Mouse (Mus musculus) intestine, embryonic 16.5 days (tissue): Measurements from ENCODE around the gene Dpp4. TPM values are rescaled to one million over a fixed set of nuclear protein-coding genes. Genes with fewer than 3 reads are reported as not detected.

ENCODE experiments used
- ATAC-seq: fragments of 200-750 bp; cut with Nextera tagmentation; 2 replicates; pipeline ENCODE4 v1.8.0; 2017; ENCODE audit warnings: moderate TSS enrichment, moderate library complexity
- H3K27ac ChIP-seq: fragments of 300-500 bp; sonication (generic); 2 replicates; pipeline ENCODE4 v1.5.1; 2014; ENCODE audit warnings: mild to moderate bottlenecking, low read length
- H3K27me3 ChIP-seq: fragments of 300-500 bp; sonication (generic); replicated peaks from 2 replicates; pipeline ENCODE4 v1.6.1; 2014; ENCODE audit warnings: low read length, control low read depth, mixed read lengths; ENCODE audit not compliant: control insufficient read depth, insufficient read depth
- H3K36me3 ChIP-seq: fragments of 300-500 bp; sonication (generic); 2 replicates; pipeline ENCODE4 v1.6.1; 2014; ENCODE audit warnings: low read length, control low read depth; ENCODE audit not compliant: control insufficient read depth, insufficient read depth
- H3K4me1 ChIP-seq: fragments of 300-500 bp; sonication (generic); 2 replicates; pipeline ENCODE4 v1.6.1; 2014; ENCODE audit warnings: low read length, control low read depth, mixed read lengths; ENCODE audit not compliant: control insufficient read depth, insufficient read depth
- H3K4me2 ChIP-seq: fragments of 300-500 bp; sonication (generic); 2 replicates; pipeline ENCODE4 v1.6.1; 2014; ENCODE audit warnings: low read depth, low read length, control low read depth
- H3K4me3 ChIP-seq: fragments of 300-500 bp; sonication (generic); 2 replicates; pipeline ENCODE4 v1.5.1; 2014; ENCODE audit warnings: mild to moderate bottlenecking, low read length
- H3K9ac ChIP-seq: fragments of 300-500 bp; sonication (generic); 2 replicates; pipeline ENCODE4 v1.6.1; 2014; ENCODE audit warnings: low read depth, low read length
- H3K9me3 ChIP-seq: fragments of 300-500 bp; sonication (generic); 2 replicates; pipeline ENCODE4 v1.6.1; 2016; ENCODE audit warnings: low read length, control low read depth; ENCODE audit not compliant: control insufficient read depth
- WGBS: fragments of 180-500 bp; shearing (Covaris S2); extraction: QIAGEN DNeasy Blood & Tissue Kit; methylation state at CpG from one replicate; pipeline ENCODE4 v1.1.7; 2014; 5-methylcytosine and 5-hydroxymethylcytosine counted together
- polyA plus RNA-seq: library from polyadenylated mRNA; unstranded; fragments of >200 nt; fragmentation: Nextera tagmentation; extraction: Ambion mirVana; gene quantifications from 2 replicates; pipeline ENCODE4 v1.2.1, GENCODE M21; 2015

The Dpp4 gene
- polyA plus RNA-seq, 1 experiment from 2014 or later, result 85.0 TPM

DNA sequence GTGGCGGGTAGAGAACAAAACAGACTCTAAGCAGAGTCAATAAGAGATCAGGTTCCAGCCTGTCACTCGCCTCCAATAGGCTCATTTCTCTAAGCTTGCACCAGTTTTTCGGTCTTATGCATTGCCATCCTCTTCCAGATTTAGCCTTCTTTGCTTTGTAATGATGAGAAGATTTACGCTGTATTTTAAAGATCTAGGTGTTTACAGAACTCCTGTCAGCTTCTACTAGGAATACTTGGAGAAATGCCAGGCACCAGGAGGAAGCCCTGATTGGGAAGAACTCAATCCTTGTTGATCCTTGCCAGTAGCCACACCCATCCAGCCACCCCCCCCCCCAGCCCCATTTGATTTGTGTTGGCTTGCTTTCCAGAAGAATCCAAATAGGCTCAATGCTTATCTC lies 14.4 kb downstream of the Dpp4 start:
- no peaks in the 10 kb centered on the region; the same call in 1 of the 2 replicates for H3K4me1 ChIP-seq
- H3K36me3 ChIP-seq, result no peaks in the 10 kb centered on the region
- H3K4me3 ChIP-seq, result no peak overlapping the region
- H3K9me3 ChIP-seq, result no peaks in the 10 kb centered on the region
- H3K27ac ChIP-seq, result no peak overlapping the region
- WGBS, result 52% methylated on average over 4 of the region's 4 CpGs
- no peak for ATAC-seq
- H3K27me3 ChIP-seq, result no peaks in the 10 kb centered on the region
- H3K4me2 ChIP-seq, result no peak overlapping the region
- H3K9ac ChIP-seq, result no peak overlapping the region

DNA sequence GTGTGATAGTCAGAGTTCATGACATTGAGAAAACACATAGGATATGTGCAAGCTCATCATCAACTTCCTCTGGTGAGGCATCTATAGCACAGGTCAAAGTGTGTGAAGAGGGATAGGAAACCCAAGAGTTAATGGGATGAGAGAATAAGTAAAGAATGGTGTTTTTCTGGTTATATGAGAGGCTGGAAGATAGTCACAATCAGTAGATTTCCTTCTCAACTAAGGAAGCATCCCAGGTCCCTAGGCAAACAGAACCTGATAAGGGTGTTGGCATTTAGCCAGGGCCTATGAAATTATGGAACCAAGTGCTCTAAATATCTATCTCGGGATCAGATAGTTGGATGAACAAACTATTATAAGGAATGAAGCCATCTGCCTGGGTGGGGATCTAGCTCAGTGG lies 15.2 kb downstream of the Dpp4 start:
- peak; percentile 65 for ATAC-seq
- H3K9ac ChIP-seq, result no peak overlapping the region

DNA sequence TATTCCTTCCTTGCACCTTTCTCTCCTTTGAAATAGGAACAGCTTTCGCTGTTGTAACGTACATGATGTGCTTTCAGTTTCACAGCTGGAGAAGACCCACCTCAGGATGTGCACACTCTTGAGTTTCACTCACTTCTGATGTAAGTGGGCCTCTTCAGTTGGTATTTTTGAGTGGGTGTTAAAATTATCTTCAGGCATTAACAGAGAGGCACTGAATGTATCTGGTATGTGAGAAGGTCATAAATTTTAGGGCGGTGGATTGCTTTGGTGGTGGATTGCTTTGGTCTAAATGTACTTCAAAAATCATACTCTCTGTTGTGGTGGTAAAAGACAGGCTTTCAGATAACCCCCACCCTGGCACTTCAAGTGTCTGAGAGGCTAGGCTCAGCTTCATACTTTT lies 17.2 kb downstream of the Dpp4 start:
- no peaks in the 10 kb centered on the region for H3K27me3 ChIP-seq
- no peaks in the 10 kb centered on the region for H3K36me3 ChIP-seq
- no peak for ATAC-seq
- H3K9ac ChIP-seq, result no peak overlapping the region
- H3K4me2 ChIP-seq, result no peak overlapping the region
- H3K4me3 ChIP-seq, result no peak overlapping the region
- peaks cover 5% of the 10 kb centered on the region for H3K4me1 ChIP-seq
- no peak overlapping the region for H3K27ac ChIP-seq
- H3K9me3 ChIP-seq, result no peaks in the 10 kb centered on the region
- 84% methylated on average over 3 of the region's 3 CpGs for WGBS

More for the DNA sequence above, 15.2 kb downstream of the Dpp4 start:
- H3K36me3 ChIP-seq, result no peaks in the 10 kb centered on the region
- no peaks in the 10 kb centered on the region for H3K9me3 ChIP-seq
- no peak overlapping the region for H3K4me3 ChIP-seq
- H3K27ac ChIP-seq, result no peak overlapping the region
- 50% methylated on average over 1 of the region's 1 CpGs for WGBS
- H3K4me1 ChIP-seq, result no peaks in the 10 kb centered on the region; the same call in 1 of the 2 replicates
- H3K4me2 ChIP-seq, result no peak overlapping the region
- no peaks in the 10 kb centered on the region for H3K27me3 ChIP-seq

DNA sequence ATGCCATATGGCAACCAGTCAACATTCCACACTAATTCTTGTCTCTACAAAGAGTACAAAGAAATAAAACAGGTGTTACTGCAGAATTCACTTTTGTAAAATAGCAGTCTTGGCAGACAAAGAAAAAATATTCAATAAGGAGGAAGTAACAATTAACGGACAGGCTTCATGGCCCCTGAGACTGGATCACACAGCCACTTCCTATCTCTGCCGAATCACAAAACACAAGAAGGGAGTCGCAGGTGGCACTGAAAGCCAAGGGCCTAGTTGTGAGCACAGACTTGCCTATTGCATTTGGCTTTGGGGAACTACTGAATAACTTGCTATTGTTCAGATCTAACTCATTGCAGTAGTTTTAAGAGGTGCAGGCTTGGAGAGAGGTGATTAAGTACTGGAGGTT lies 19.9 kb downstream of the Dpp4 start:
- Histone ChIP-seq H3K36me3 (no peaks in the 10 kb centered on the region), H3K27ac (0 out of 2 replicates have a peak overlapping the region, but pooled peaks have one; percentile 27), H3K27me3 (no peaks in the 10 kb centered on the region), H3K9ac (no peak overlapping the region), H3K4me1 (peaks cover 5% of the 10 kb centered on the region), H3K4me2 (no peak overlapping the region), H3K4me3 (no peak overlapping the region), H3K9me3 (no peaks in the 10 kb centered on the region)
- 74% methylated on average over 3 of the region's 3 CpGs for WGBS
- no peak for ATAC-seq

DNA sequence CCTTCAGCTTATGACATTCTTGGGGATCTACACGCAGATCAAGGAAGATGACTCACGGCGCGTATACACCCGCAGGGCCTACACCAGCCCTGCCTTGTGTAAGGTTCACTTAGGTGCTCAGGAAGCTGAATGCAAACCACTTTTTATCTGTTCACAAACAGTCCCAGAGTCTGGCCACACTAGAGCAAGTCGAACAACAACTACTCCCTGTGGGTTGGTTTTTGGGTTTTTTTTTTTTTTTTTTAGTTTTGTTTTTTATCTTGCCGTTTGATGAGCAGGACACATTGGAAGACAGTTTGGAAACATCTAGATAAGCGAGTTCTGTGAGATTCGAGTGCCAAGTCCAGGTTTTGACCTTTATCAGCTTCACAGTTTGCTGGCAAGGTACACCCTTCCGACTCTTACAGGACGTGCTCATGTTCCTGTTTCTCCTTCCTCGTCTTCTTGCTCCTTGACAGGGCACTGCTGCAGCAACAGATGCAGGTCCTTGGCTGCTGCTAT lies 21.0 kb downstream of the Dpp4 start:
- no peaks in the 10 kb centered on the region for H3K27me3 ChIP-seq
- H3K36me3 ChIP-seq, result no peaks in the 10 kb centered on the region
- peak; percentile 77 for ATAC-seq
- no peak overlapping the region for H3K9ac ChIP-seq
- H3K4me3 ChIP-seq, result no peak overlapping the region
- no peak overlapping the region for H3K4me2 ChIP-seq
- H3K9me3 ChIP-seq, result no peaks in the 10 kb centered on the region
- WGBS, result 63% methylated on average over 12 of the region's 12 CpGs
- H3K27ac ChIP-seq, result peak overlapping the region; percentile 60
- peaks cover 5% of the 10 kb centered on the region for H3K4me1 ChIP-seq

DNA sequence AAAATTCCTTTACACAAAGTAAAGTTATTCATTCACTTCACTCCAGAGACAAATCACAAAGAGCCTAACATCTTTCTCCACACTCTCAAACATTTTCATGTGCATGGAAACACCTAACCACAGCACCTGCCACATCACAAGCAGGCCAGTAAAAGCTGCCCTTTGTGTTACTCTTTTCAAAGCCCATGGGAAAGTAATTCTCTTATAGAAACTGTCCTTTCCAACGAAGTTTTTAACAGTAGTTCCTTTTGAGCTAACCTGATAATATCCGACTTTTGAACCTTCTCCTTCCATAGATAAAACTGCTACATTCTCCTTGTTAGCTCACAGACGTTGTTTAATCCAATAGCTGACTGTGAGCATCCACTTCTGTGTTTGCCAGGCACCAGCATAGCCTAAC lies 21.7 kb downstream of the Dpp4 start:
- ATAC-seq, result peak; percentile 45
- no peak overlapping the region for H3K4me3 ChIP-seq
- H3K9me3 ChIP-seq, result no peaks in the 10 kb centered on the region
- no peak overlapping the region; the same call in 1 of the 2 replicates for H3K27ac ChIP-seq
- no peaks in the 10 kb centered on the region for H3K27me3 ChIP-seq
- H3K36me3 ChIP-seq, result no peaks in the 10 kb centered on the region
- no peak overlapping the region for H3K9ac ChIP-seq
- H3K4me2 ChIP-seq, result no peak overlapping the region
- WGBS, result 52% methylated on average over 3 of the region's 3 CpGs
- peaks cover 5% of the 10 kb centered on the region for H3K4me1 ChIP-seq

DNA sequence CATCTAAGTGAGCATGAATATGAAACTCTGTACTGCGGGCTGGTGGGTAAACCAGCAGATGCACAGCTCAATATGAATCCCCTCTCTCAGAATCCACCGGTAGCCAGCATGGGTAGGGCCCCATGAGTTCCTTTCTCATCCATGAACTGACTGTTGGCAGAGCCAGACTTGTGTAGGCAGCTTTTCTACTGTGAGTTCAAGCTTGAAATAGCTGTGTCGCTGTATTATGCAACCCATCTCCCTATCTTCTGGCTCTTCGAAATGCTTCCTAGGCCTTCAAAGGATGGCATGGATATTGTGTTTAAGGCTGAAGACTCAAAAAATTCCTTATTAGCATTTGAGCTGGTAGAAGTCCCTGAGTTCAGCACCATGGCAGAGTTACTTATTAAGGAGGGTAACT lies 23.2 kb downstream of the Dpp4 start:
- Histone ChIP-seq H3K4me3 (no peak overlapping the region), H3K9ac (no peak overlapping the region), H3K4me1 (peaks cover 5% of the 10 kb centered on the region), H3K4me2 (no peak overlapping the region), H3K9me3 (no peaks in the 10 kb centered on the region), H3K27me3 (no peaks in the 10 kb centered on the region), H3K27ac (no peak overlapping the region), H3K36me3 (no peaks in the 10 kb centered on the region)
- no peak for ATAC-seq
- WGBS, result 91% methylated on average over 4 of the region's 4 CpGs

DNA sequence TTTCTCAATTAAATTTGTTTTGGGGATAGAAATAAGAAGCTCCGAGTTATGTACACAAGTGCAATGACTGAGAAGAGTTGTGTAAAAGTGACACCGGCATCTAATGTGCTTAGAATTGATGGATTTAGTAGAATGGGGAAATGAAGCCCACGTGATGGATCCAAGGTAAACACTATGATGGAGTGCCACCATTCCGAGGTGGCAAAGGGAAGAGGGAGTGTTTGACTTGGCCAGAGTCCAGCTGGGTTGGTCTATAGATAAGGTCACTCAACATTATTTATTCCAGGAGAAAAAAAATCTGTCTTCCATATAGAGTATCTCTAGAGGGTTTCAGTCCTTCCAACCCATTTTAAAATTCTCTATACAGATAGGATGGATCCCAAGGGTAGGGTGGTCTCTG lies 28.8 kb downstream of the Dpp4 start:
- ATAC-seq, result peak; percentile 95
- H3K4me3 ChIP-seq, result no peak overlapping the region
- H3K27ac ChIP-seq, result no peak overlapping the region
- H3K27me3 ChIP-seq, result no peaks in the 10 kb centered on the region
- no peaks in the 10 kb centered on the region for H3K4me1 ChIP-seq
- 47% methylated on average over 4 of the region's 4 CpGs for WGBS
- no peak overlapping the region for H3K9ac ChIP-seq
- H3K36me3 ChIP-seq, result no peaks in the 10 kb centered on the region
- no peak overlapping the region for H3K4me2 ChIP-seq
- no peaks in the 10 kb centered on the region for H3K9me3 ChIP-seq

DNA sequence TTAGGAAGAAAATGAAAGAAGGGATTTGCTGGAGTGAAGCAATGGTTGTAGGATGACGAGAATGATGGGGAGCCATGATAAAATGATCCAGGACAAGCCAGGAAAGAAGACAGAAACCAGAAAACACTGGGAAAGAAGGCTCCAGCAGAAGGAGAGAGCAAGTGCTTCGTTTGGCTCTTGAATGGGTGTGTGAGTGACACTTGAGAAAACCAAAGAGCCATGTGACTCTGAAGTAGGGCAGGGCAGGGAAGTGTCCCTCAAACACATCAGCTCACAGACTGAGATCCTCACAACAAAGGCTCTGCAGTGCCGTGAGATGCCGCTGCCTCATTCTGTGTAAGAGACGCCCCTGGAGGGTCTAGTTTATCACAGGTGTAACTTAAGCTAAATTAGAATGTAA lies 29.6 kb downstream of the Dpp4 start:
- Histone ChIP-seq H3K4me3 (no peak overlapping the region), H3K27ac (no peak overlapping the region), H3K9me3 (no peaks in the 10 kb centered on the region), H3K9ac (no peak overlapping the region), H3K4me1 (no peaks in the 10 kb centered on the region), H3K36me3 (no peaks in the 10 kb centered on the region), H3K4me2 (no peak overlapping the region), H3K27me3 (no peaks in the 10 kb centered on the region)
- WGBS, result 71% methylated on average over 5 of the region's 5 CpGs
- ATAC-seq, result no peak

DNA sequence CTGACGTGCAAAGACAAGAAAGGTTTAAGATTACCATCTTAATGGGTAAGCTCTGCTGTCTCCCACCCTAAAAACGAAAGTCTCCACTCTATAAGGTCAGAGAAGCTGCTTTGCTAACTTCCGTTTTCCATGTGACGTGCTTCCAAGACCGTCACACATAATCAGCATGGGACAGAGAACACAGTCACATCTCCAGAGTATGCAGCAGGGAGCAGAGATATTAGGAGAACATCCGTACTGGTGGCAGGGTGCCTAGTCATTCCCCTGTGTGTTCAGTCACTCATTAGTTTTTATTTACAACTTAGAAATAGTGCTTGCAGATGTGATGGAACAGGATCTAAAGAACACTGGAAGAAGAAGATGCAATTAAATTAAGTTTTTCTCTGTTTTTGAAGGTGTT lies 30.3 kb downstream of the Dpp4 start:
- no peak overlapping the region for H3K4me2 ChIP-seq
- WGBS, result 82% methylated on average over 6 of the region's 6 CpGs
- H3K9ac ChIP-seq, result no peak overlapping the region
- no peak overlapping the region for H3K27ac ChIP-seq
- no peaks in the 10 kb centered on the region for H3K9me3 ChIP-seq
- no peaks in the 10 kb centered on the region for H3K4me1 ChIP-seq
- no peak overlapping the region for H3K4me3 ChIP-seq
- no peaks in the 10 kb centered on the region for H3K27me3 ChIP-seq
- no peak for ATAC-seq
- H3K36me3 ChIP-seq, result no peaks in the 10 kb centered on the region
